Mouse (Mus musculus) liver, embryonic 14.5 days (tissue): ENCODE results near the gene Plxna3.

ENCODE experiments used
- CTCF ChIP-seq: IDR thresholded peaks from 2 replicates; pipeline ENCODE4 v1.5.1; 2016; ENCODE audit warnings: antibody characterized with exemption, low read depth, control low read depth
- EP300 ChIP-seq: IDR thresholded peaks from 2 replicates; pipeline ENCODE4 v1.6.1; 2016; ENCODE audit warnings: antibody characterized with exemption, low read depth

GRCm38 (mm10) chrX:74388153-74388552 is 59.3 kb downstream of the Plxna3 start:
- TF ChIP-seq CTCF (no peak), EP300 (peak; percentile 70)
